Mouse (Mus musculus) kidney, adult 2 months (tissue): ENCODE measurements at regions not wholly inside any gene's neighbourhood (a gene's known extent, or its start where the extent isn't known, plus 50 kb on each side); places are given as distances from the start of the nearest gene placed in this dataset.

ENCODE experiments used
- CTCF ChIP-seq: fragments of 200-500 bp; conservative IDR thresholded peaks from 2 replicates; pipeline ENCODE4 v1.5.1; 2011; ENCODE audit warnings: low read depth, mild to moderate bottlenecking, control low read depth, low read length, moderate library complexity, mixed read lengths; ENCODE audit not compliant: insufficient read depth, insufficient read length
- POLR2A ChIP-seq: fragments of 200-500 bp; IDR thresholded peaks from one replicate; pipeline ENCODE4 v1.6.1; 2011; ENCODE audit warnings: low read depth, low read length, control low read depth

GRCm38 (mm10) chr6:101940266-101940866 is 562.7 kb upstream of the Pdzrn3 start:
- no peak for TF ChIP-seq CTCF
- no peak for TF ChIP-seq POLR2A
